Mouse (Mus musculus) heart, embryonic 10.5 days (tissue): ENCODE measurements around the gene Med19. TPM values are rescaled to one million over a fixed set of nuclear protein-coding genes. Genes with fewer than 3 reads are reported as not detected.
"Not testable (repeated sequence)": the region's sequence is repeated elsewhere in the genome, so short reads cannot be mapped to it uniquely, and the experiment has no call there.

ENCODE experiments used
- DNase-seq: peaks from one replicate; pipeline ENCODE4 v3.0.0-alpha.2; 2017; ENCODE audit warnings: low spot score
- H3K27ac ChIP-seq: fragments of 300-500 bp; sonication (generic); 2 replicates; pipeline ENCODE4 v1.5.1; 2016; ENCODE audit warnings: mild to moderate bottlenecking
- H3K27me3 ChIP-seq: fragments of 300-500 bp; sonication (generic); 2 replicates; pipeline ENCODE4 v1.6.1; 2016; ENCODE audit warnings: mild to moderate bottlenecking; ENCODE audit not compliant: poor library complexity, insufficient read depth, severe bottlenecking
- H3K36me3 ChIP-seq: fragments of 300-500 bp; sonication (generic); 2 replicates; pipeline ENCODE4 v1.6.1; 2016; ENCODE audit warnings: mild to moderate bottlenecking, moderate library complexity
- H3K4me1 ChIP-seq: fragments of 300-500 bp; sonication (generic); 2 replicates; pipeline ENCODE4 v1.6.1; 2016; ENCODE audit warnings: mild to moderate bottlenecking
- H3K4me3 ChIP-seq: fragments of 300-500 bp; sonication (generic); 2 replicates; pipeline ENCODE4 v1.5.1; 2016; ENCODE audit warnings: mild to moderate bottlenecking, moderate library complexity
- H3K9me3 ChIP-seq: fragments of 300-500 bp; sonication (generic); 2 replicates; pipeline ENCODE4 v1.6.1; 2016; ENCODE audit warnings: mild to moderate bottlenecking, moderate library complexity
- WGBS: fragments of 180-500 bp; shearing (Covaris S2); methylation state at CpG from one replicate; pipeline ENCODE4 v1.1.7; 2016; 5-methylcytosine and 5-hydroxymethylcytosine counted together
- polyA plus RNA-seq: library from polyadenylated mRNA; unstranded; fragments of >200 nt; fragmentation: Nextera tagmentation; extraction: Ambion mirVana; gene quantifications from 2 replicates; pipeline ENCODE4 v1.2.1, GENCODE M21; 2016

Med19 gene
- polyA plus RNA-seq, 1 experiment from 2014 or later: 39.9 TPM

DNA sequence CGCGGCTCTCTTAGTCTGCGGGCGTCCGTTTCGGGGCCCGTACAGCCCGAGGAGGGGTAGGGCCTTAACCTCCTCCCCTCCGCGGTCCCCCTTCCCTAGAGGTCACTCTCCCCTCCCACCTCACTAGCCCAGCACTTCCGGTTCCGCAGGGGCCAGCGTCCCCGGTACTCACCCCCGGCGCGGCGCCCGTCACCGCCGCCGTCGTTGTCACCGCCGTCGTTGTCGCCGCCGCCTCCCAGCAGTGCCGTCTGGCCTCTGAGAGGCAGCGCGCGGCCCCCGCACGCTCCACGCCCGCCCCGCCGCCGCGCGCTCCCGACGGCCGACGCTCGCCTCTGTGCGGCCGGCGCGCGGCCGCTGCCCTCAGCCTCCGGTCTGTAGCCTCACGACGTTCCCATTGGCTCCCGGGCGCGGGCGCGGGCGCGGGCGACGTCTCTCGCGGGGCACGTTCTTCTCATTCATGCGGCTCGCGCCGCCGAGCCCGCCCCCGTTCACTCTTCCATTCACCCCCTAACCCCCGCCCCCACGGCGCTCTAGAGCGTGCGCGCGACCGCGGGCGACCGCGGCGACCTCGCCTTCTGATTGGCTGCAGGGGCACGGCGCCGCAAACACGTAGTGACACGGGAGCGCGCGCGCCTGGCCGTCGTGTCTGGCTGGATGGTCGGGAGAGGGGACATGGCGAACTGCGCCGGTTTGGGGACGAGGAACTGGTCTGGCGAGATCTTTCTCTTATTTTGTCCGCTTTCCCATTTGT, 36.8 kb downstream of the Med19 start, which contains the start of gene Zdhhc5:
TSS of gene Zdhhc5 (minus strand) at position 370 of the 751 bp plus-strand sequence.
- peak; percentile 99 for DNase-seq
- peak within 1 kb of the TSS; percentile 97 for H3K27ac ChIP-seq
- H3K27me3 ChIP-seq: no peaks in the 10 kb centered on the region
- peak within 1 kb of the TSS; percentile 90 for H3K4me3 ChIP-seq
- H3K4me1 ChIP-seq: peaks cover 15% of the 10 kb centered on the region
- under 1% methylated on average over 105 of the region's 107 CpGs for WGBS
- H3K36me3 ChIP-seq: peaks cover 11% of the 10 kb centered on the region
- no peaks in the 10 kb centered on the region for H3K9me3 ChIP-seq

DNA sequence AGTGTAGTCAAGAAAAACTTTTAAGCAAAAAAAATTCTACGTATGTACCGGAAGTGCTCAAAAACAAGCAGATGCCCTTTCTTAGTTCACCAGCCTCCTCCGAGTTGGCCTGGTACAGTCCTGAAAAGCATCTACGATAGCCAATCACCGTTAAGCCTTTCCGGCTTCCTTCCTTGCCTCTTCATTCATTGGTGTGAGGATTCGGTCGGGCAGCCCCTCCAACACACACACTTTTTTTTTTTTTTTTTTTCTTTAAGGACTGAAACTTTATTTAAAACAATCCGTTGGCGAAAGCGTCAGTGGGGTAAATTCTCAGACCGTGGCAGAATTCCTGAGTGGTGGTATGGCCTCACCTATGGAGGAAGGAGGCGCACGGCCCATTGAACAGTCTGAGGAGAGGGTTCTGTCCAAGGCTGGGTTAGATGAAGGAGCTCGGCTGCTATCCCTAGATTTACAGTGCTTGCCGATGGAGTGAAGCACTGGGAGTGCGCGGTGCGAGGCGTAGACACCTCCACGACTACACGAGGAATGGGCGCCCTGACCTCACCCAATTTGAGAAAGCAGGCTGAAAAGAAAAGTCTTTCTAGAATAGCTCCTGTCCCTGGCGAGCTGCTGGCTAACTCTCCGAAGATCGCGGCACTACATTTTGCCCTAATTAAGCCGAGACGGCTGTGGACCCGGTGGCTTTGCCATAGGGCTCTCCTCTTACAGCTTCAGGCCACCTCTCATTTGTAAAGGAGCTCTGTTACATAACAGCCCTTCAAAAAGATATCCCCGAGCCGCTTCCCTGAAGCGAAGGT, 37.6 kb downstream of the Med19 start:
- Histone ChIP-seq H3K27ac (peak overlapping the region; percentile 97), H3K27me3 (no peaks in the 10 kb centered on the region), H3K4me3 (peak overlapping the region; percentile 90), H3K4me1 (peaks cover 15% of the 10 kb centered on the region), H3K36me3 (peaks cover 3% of the 10 kb centered on the region), H3K9me3 (no peaks in the 10 kb centered on the region)
- DNase-seq: peak; percentile 97
- under 1% methylated on average over 33 of the region's 33 CpGs for WGBS

DNA sequence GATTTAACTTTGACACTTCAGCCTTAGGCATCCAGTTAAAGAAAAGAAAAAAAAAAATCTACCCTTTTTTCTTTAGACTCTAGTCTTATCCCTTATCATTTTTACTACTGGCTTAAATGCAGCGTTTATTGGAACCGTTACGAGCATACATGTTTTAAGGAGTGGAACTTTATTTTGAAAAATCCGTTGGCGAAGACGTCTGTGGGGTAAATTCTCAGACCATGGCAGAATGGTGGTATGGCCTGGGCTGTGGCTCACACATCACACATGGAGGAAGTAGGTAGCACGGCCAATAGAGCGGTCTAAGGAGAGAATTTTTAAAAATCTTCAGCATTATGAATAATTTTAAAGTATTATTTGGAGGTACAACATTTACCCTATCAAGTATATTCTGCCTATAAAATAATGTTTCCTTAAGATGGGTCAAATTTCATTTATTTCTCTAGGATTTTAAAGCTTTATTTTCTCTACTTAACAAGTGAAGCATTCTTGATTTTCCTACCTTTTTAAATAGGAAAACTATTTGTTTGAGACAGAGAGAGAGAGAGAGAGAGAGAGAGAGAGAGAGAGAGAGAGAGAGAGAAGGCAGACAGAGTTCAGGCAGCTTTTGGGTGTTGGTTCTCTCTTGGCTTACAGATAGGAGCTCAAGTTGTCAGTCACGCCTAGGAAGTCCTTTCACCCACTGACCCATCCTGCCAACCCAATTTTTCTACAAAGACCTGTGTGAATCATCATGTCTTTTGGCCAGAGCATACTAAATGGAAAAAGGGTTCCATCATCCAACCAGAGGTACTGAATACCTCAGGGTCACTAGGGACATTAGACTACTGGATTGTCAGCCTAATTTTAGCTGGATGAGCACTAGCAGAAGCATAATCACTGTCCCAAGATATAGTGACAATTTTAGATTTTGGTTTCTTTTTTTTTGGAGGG, 38.5 kb downstream of the Med19 start:
- Histone ChIP-seq H3K27ac (peak overlapping the region; percentile 97), H3K27me3 (no peaks in the 10 kb centered on the region), H3K4me3 (peak overlapping the region; percentile 90), H3K36me3 (peaks cover 6% of the 10 kb centered on the region; the same call in 1 of the 2 replicates), H3K4me1 (peaks cover 15% of the 10 kb centered on the region), H3K9me3 (no peaks in the 10 kb centered on the region)
- WGBS: 32% methylated on average over 9 of the region's 9 CpGs
- no peak for DNase-seq

DNA sequence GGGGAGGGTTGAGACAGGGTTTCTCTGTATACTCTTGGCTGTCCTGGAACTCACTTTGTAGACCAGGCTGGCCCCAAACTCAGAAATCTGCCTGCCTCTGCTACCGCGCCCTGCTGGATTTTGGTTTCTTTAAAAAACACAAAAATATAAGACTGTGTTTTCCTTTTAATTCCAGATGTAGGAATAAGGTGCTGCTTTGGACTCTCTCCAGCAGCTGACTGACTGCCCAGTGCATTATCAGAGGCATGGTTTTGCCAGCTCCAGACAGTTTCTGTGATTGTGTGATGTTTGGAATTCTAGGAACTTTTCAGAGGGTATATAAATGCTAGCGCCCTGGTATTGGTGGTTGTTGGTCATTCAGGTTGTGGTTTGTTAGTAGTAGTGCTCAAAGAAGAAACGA, 39.2 kb downstream of the Med19 start:
- no peak overlapping the region for H3K27ac ChIP-seq
- H3K36me3 ChIP-seq: peaks cover 6% of the 10 kb centered on the region; the same call in 1 of the 2 replicates
- 78% methylated on average over 4 of the region's 4 CpGs for WGBS
- peaks cover 15% of the 10 kb centered on the region for H3K4me1 ChIP-seq
- H3K4me3 ChIP-seq: no peak overlapping the region
- H3K9me3 ChIP-seq: no peaks in the 10 kb centered on the region
- H3K27me3 ChIP-seq: no peaks in the 10 kb centered on the region
- DNase-seq: no peak

DNA sequence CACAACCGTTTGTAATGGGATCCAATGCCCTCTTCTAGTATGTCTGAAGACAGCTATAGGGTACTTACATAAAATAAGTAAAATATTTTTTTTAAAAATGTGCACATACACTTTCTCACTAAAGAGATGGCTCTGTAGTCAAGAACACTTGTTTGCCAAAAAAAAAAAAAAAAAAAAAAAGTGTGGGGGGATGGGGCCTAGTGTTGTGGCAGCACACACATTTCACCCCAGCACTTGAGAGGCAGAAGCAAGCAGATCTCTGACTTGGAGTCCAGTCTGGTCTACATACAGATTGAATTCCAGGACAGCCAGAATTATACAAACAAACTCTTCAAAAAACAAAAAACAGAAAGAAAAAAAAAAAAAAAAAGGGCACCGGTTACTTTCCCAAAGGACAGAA, 42.5 kb downstream of the Med19 start:
- WGBS: 92% methylated on average over 2 of the region's 2 CpGs
- no peak overlapping the region for H3K4me3 ChIP-seq
- H3K27me3 ChIP-seq: no peaks in the 10 kb centered on the region
- DNase-seq: no peak
- H3K4me1 ChIP-seq: peaks cover 13% of the 10 kb centered on the region
- no peaks in the 10 kb centered on the region for H3K9me3 ChIP-seq
- peaks cover 33% of the 10 kb centered on the region for H3K36me3 ChIP-seq
- H3K27ac ChIP-seq: no peak overlapping the region

DNA sequence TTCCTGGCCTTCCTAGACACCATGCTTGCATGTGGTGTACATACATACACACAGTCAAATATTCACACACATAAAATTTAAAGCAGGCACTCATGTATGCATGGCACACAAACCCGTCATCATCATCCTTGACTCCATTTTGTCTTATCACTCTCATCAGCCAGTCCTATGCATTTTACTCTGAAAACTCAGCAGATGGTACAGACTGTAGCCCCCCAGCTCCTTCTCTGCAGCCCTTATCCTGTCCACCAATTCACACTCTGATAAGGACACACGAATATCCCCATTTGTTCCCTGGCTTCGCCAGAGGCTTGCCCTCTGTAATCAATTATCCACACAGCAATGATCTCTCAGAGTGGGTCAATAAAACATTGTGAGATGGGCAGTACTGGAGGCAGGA, 43.0 kb downstream of the Med19 start:
- peaks cover 17% of the 10 kb centered on the region for H3K4me1 ChIP-seq
- no peak overlapping the region for H3K4me3 ChIP-seq
- peaks cover 34% of the 10 kb centered on the region for H3K36me3 ChIP-seq
- no peaks in the 10 kb centered on the region for H3K9me3 ChIP-seq
- WGBS: 64% methylated on average over 3 of the region's 3 CpGs
- no peak overlapping the region for H3K27ac ChIP-seq
- no peaks in the 10 kb centered on the region for H3K27me3 ChIP-seq
- no peak for DNase-seq

DNA sequence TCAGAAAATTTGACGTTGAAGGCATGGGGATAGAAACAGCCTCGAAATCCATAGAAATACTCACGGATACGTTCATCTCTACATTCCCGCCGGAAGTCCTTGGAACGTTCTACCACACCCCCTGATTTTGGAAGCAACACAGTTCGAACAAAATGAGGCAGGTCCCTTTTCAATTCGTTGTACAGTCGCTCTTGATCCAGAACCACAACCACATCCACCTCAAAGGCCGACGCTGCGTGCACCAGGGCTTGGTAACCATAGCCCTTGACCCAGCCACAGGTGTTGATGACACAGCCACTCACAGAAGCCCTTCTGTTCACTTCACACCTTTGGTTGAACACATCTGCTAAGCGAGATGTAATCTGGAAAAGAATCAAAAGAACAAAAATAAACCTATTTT, 45.7 kb downstream of the Med19 start:
- WGBS: 92% methylated on average over 14 of the region's 14 CpGs

DNA sequence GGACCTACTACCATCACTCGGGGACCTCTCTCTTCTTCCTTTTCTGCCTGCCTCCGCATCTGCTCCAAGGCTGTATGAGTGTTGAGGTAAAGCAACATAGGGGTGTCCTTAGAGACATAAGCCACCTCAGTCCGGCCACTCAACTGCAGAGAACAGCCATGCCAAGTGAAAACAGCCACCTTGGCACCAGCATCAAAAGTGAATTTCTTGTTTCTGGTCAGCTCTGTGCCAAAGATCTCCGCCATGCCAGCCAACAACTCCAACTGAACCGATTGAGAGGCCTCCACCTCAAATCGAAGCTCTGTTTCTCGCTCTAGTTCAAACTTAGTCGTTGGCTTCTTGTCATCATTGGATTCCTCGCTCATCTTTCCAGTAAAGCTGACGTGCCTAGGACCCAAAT, 47.6 kb downstream of the Med19 start:
- peaks cover 34% of the 10 kb centered on the region for H3K36me3 ChIP-seq
- peaks cover 17% of the 10 kb centered on the region for H3K4me1 ChIP-seq
- H3K4me3 ChIP-seq: peak overlapping the region; percentile 74
- no peak overlapping the region for H3K27ac ChIP-seq
- WGBS: 88% methylated on average over 10 of the region's 10 CpGs
- DNase-seq: no peak
- no peaks in the 10 kb centered on the region for H3K27me3 ChIP-seq
- no peaks in the 10 kb centered on the region for H3K9me3 ChIP-seq

More for the DNA sequence above, 45.7 kb downstream of the Med19 start:
- Histone ChIP-seq H3K36me3 (peaks cover 34% of the 10 kb centered on the region), H3K4me3 (no peak overlapping the region), H3K27ac (no peak overlapping the region), H3K27me3 (no peaks in the 10 kb centered on the region), H3K4me1 (peaks cover 17% of the 10 kb centered on the region), H3K9me3 (no peaks in the 10 kb centered on the region)
- DNase-seq: no peak

DNA sequence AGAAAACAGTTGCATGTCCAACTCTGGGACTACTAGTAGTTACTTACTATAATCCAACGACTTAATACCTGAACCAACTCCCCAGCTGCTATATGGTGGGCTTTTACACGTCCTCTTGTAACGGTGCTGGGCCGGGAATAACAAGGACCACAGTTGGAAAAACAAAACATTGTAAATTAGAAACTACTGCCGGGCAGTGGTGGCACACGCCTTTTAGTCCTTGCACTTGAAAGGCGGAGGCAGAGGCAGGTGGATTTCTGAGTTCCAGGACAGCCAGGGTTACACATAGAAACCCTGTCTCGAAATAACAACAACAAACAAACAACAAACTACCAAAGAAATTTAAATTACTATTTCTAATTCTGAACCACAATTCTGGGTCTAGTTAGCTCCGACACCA, 48.5 kb downstream of the Med19 start:
- no peak for DNase-seq
- Histone ChIP-seq H3K4me1 (peaks cover 17% of the 10 kb centered on the region), H3K27ac (peak overlapping the region; percentile 90), H3K9me3 (no peaks in the 10 kb centered on the region), H3K27me3 (no peaks in the 10 kb centered on the region), H3K36me3 (peaks cover 28% of the 10 kb centered on the region), H3K4me3 (peak overlapping the region; percentile 74)
- WGBS: 3% methylated on average over 9 of the region's 9 CpGs

DNA sequence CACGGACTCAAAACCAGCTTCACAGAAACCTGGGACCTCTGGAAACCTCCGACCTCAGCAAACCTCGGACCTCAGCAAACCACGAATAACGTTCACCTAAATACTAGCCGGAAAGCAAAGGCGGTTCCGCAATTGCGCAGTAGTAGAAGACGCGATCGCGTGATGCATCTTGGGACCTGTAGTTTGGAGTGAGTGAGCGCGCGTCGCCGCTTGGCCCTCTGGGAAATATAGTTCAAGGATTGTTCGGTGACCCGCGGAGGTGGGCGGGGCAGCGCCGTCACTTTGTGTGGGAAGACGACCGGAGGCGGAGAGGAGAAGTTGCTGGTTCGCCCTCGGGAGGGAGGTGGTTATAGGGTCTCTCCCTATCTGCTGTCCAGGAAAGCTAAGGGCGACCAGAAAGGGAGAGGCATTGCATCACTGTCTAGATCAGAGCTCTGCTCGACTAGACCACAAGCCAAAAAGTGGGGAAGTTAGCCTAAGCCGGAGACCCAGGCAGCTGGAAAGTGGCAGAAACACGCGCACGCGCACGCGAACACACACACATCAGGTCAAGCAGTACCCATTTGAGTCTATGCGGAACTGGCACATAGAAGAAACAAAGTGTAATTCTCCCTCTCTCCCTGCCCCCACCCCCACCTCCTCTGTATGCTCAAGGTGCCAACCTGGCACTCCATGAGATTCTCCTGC, 49.1 kb downstream of the Med19 start, which contains the start of gene Clp1:
TSS of gene Clp1 (minus strand) at position 179 of the 687 bp plus-strand sequence.
- Histone ChIP-seq H3K27me3 (no peaks in the 10 kb centered on the region), H3K9me3 (no peaks in the 10 kb centered on the region), H3K27ac (peak within 1 kb of the TSS; percentile 90), H3K4me1 (peaks cover 17% of the 10 kb centered on the region), H3K36me3 (peaks cover 28% of the 10 kb centered on the region), H3K4me3 (peak within 1 kb of the TSS; percentile 74)
- under 1% methylated on average over 39 of the region's 39 CpGs for WGBS
- peak; percentile 99 for DNase-seq

DNA sequence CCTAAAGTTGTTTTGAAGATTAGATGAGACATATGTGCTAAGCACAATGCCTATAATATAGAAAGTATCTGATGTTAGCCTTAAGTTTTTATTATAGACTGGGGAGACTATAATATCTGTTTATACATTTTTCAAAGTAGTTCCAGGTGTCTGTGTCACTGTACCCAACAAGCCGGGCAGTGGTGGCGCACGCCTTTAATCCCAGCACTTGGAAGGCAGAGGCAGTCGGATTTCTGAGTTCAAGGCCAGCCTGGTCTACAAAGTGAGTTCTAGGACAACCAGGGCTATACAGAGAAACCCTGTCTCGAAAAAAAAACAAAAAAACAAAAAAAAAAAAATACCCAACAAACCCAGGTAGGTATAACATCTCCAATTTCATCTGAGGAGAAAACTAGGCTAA, 50.0 kb downstream of the Med19 start:
- not testable (repeated sequence) for DNase-seq, H3K27ac ChIP-seq, H3K9me3 ChIP-seq, H3K27me3 ChIP-seq
- peaks cover 24% of the 10 kb centered on the region for H3K36me3 ChIP-seq
- H3K4me1 ChIP-seq: peaks cover 17% of the 10 kb centered on the region
- 82% methylated on average over 5 of the region's 5 CpGs for WGBS
- peak overlapping the region; percentile 74; the same call in 1 of the 2 replicates for H3K4me3 ChIP-seq

DNA sequence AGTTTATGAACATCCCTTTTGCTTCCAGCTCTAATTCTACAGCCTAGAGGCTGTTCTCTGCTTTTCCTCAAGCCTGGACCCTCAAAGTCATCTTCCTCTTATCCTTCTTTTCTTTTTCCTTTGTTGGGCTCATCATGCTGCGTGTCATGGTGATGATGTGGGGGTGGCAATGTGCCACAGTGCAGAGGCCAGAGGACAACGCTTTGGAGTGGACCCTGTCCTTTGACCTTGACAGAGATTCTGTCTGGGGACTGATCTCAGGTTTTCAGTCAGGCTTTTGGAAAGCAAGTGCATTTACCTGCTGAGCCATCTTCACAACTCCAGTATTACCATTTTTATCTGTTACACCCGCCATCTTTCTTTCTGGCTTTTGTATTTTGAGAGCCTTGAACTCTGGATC, 53.0 kb downstream of the Med19 start:
- DNase-seq: no peak
- no peak overlapping the region for H3K27ac ChIP-seq
- 71% methylated on average over 3 of the region's 3 CpGs for WGBS
- no peaks in the 10 kb centered on the region for H3K36me3 ChIP-seq
- peaks cover 34% of the 10 kb centered on the region for H3K4me1 ChIP-seq
- no peaks in the 10 kb centered on the region for H3K9me3 ChIP-seq
- H3K27me3 ChIP-seq: no peaks in the 10 kb centered on the region
- H3K4me3 ChIP-seq: no peak overlapping the region
